Comparison of ENCODE assay signal across 25 mouse cellular contexts in genomic region chr4:130325446-130325845, GRCm38 (mm10). TPM values are rescaled to one million over a fixed set of nuclear protein-coding genes. Genes with fewer than 3 reads are reported as not detected.
DNase-seq lines count a peak whose midpoint lies in the region; ATAC-seq and TF ChIP-seq lines count a peak whose summit lies in the region.
"Had no signal": no experiment of that assay in that cellular context is flagged by ENCODE, and none has a peak within 500 bp of the region (broad histone marks: within the 10 kb centered on the region; RNA-seq: fewer than 3 reads in every experiment).

No protein-coding gene starts in this region.

- no peak overlapping the region for H3K4me3 ChIP-seq in gastrocnemius, adult 2 months
- no peak overlapping the region for H3K4me3 ChIP-seq in kidney, postnatal 0 days (replicated peaks; ENCODE audit: low read depth, low read length)
- H3K4me3 ChIP-seq in kidney, adult 2 months (ENCODE audit: insufficient read depth, low read depth, low read length): no peak overlapping the region
- no peak overlapping the region for H3K4me3 ChIP-seq in ES-Bruce4 (ENCODE audit: low read depth, low read length)
- H3K4me3 ChIP-seq: embryonic facial prominence, embryonic 12.5 days; heart, embryonic 10.5 days had no signal

- H3K36me3 ChIP-seq in kidney, postnatal 0 days (ENCODE audit: insufficient read depth, low read length): peaks cover 40% of the 10 kb centered on the region
- no peaks in the 10 kb centered on the region; the same call in 1 of the 2 replicates for H3K36me3 ChIP-seq in kidney, adult 2 months (ENCODE audit: control insufficient read depth, insufficient read depth, low read length)
- peaks cover 14% of the 10 kb centered on the region; the same call in 1 of the 2 replicates for H3K36me3 ChIP-seq in ES-Bruce4 (ENCODE audit: control insufficient read depth, insufficient read depth, low read length, poor library complexity, severe bottlenecking)

- H3K9ac ChIP-seq in kidney, postnatal 0 days (ENCODE audit: low read depth, low read length): no peak overlapping the region
- no peak overlapping the region for H3K9ac ChIP-seq in ES-Bruce4 (ENCODE audit: low read depth, poor library complexity, severe bottlenecking)
- H3K9ac ChIP-seq: embryonic facial prominence, embryonic 12.5 days; hindbrain, embryonic 14.5 days had no signal

- 91% methylated on average over 2 of the region's 2 CpGs for WGBS in kidney, postnatal 0 days
- WGBS in kidney, adult 2 months: 92% methylated on average over 2 of the region's 2 CpGs

- ATAC-seq in kidney, postnatal 0 days (replicated peaks; ENCODE audit: low FRiP score, low read depth): no peak
- ATAC-seq: activated CD4-positive, CD25-positive, alpha-beta regulatory T cell, adult 4 months; forebrain, embryonic 16.5 days had no signal

- peaks cover 9% of the 10 kb centered on the region for H3K4me1 ChIP-seq in kidney, postnatal 0 days (replicated peaks; ENCODE audit: insufficient read depth, low read length)
- H3K4me1 ChIP-seq in kidney, adult 2 months (ENCODE audit: control insufficient read depth, insufficient read depth, low read length): peaks cover 6% of the 10 kb centered on the region; the same call in 1 of the 2 replicates
- H3K4me1 ChIP-seq in ES-Bruce4 (ENCODE audit: control insufficient read depth, insufficient read depth, low read length): peaks cover 2% of the 10 kb centered on the region
- H3K4me1 ChIP-seq: embryonic facial prominence, embryonic 12.5 days had no signal

- no peaks in the 10 kb centered on the region for H3K27me3 ChIP-seq in kidney, postnatal 0 days (ENCODE audit: insufficient read depth, low read length)
- H3K27me3 ChIP-seq in kidney, adult 2 months (replicated peaks; ENCODE audit: control insufficient read depth, insufficient read depth, low read length): no peaks in the 10 kb centered on the region
- no peaks in the 10 kb centered on the region for H3K27me3 ChIP-seq in ES-Bruce4 (ENCODE audit: control insufficient read depth, insufficient read depth, low read length, poor library complexity, severe bottlenecking)
- H3K27me3 ChIP-seq: embryonic facial prominence, embryonic 12.5 days had no signal

- TF ChIP-seq EP300 in ES-Bruce4 (IDR thresholded peaks at IDR 0.05; ENCODE audit: insufficient read depth, low read depth, low read length): no peak

- H3K4me2 ChIP-seq in kidney, postnatal 0 days (ENCODE audit: low read length): no peak overlapping the region
- H3K4me2 ChIP-seq: embryonic facial prominence, embryonic 12.5 days; hindbrain, embryonic 14.5 days had no signal

- TF ChIP-seq POLR2A in kidney, adult 2 months (IDR thresholded peaks at IDR 0.05; ENCODE audit: low read depth, low read length): no peak
- no peak for TF ChIP-seq POLR2A in ES-Bruce4 (IDR thresholded peaks at IDR 0.05; ENCODE audit: insufficient read depth, low read length)
- no peak for TF ChIP-seq POLR2A in brain, embryonic 14.5 days (IDR thresholded peaks at IDR 0.05; ENCODE audit: borderline replicate concordance, extremely low read depth, insufficient read depth, insufficient read length, poor library complexity, severe bottlenecking)

- no peak for TF ChIP-seq CTCF in gastrocnemius, adult 2 months (IDR thresholded peaks at IDR 0.05)
- TF ChIP-seq CTCF in kidney, postnatal 0 days (IDR thresholded peaks at IDR 0.05; ENCODE audit: low read depth): peak; percentile 19; the same call in 1 of the 2 replicates
- TF ChIP-seq CTCF in kidney, adult 2 months (conservative IDR thresholded peaks at IDR 0.05; ENCODE audit: insufficient read depth, insufficient read length, low read depth, low read length): no peak
- peak; percentile 30 for TF ChIP-seq CTCF in ES-Bruce4 (IDR thresholded peaks at IDR 0.05; ENCODE audit: low read depth, low read length)
- TF ChIP-seq CTCF in brain, embryonic 14.5 days (IDR thresholded peaks at IDR 0.05; ENCODE audit: borderline replicate concordance, extremely low read depth, insufficient read depth, insufficient read length): peak; percentile 12; the same call in 1 of the 2 replicates

- H3K27ac ChIP-seq in gastrocnemius, adult 2 months: no peak overlapping the region
- H3K27ac ChIP-seq in kidney, postnatal 0 days: no peak overlapping the region
- no peak overlapping the region for H3K27ac ChIP-seq in kidney, adult 2 months (ENCODE audit: insufficient read depth, low read depth, low read length)
- H3K27ac ChIP-seq in ES-Bruce4 (ENCODE audit: insufficient read depth, low read length): no peak overlapping the region
- H3K27ac ChIP-seq: embryonic facial prominence, embryonic 12.5 days; heart, embryonic 10.5 days; hindbrain, embryonic 14.5 days had no signal

- intact Hi-C loops in gastrocnemius, adult 2 months (cut with DNase I): no loop called here

- DNase-seq in gastrocnemius, adult 2 months: peak; percentile 10
- no peak for DNase-seq in gastrocnemius, adult 18-20 months (ENCODE audit: low spot score)
- DNase-seq in kidney, postnatal 0 days (ENCODE audit: low spot score): no peak
- DNase-seq in kidney, adult 2 months: no peak
- DNase-seq in brain, embryonic 14.5 days (ENCODE audit: low read depth): no peak
- DNase-seq in adrenal gland, postnatal 14 days: no peak
- DNase-seq in urinary bladder, postnatal 4 days (ENCODE audit: low spot score in 2 of 2): no peak
- DNase-seq: adrenal gland, postnatal 25 days; cerebellum, adult 8-10 months; cerebellum, postnatal 14 days; gastrocnemius, postnatal 36 days; heart, adult 18-20 months; heart, postnatal 10 days; kidney, adult 11 months had no signal

- no peaks in the 10 kb centered on the region for H3K9me3 ChIP-seq in kidney, postnatal 0 days (replicated peaks; ENCODE audit: low read length)
- H3K9me3 ChIP-seq in ES-Bruce4 (replicated peaks; ENCODE audit: control insufficient read depth, insufficient read depth, low read length, poor library complexity, severe bottlenecking): no peaks in the 10 kb centered on the region
- H3K9me3 ChIP-seq: embryonic facial prominence, embryonic 12.5 days; G1E; heart, embryonic 10.5 days had no signal

RNA-seq across cellular contexts. Expression of gene Gm10570, which starts 17.0 kb away (rescaled TPM):
- under 1 TPM in 1 of 2 experiments, not detected in 1; 0.54 TPM for total RNA-seq in gastrocnemius, adult 2 months (2021)
- total RNA-seq in gastrocnemius, adult 18-20 months (2021): under 1 TPM in 1 of 2 experiments, not detected in 1; 0.66 TPM
- polyA plus RNA-seq in kidney, postnatal 0 days (2015; fragmentation: Nextera tagmentation; extraction: Ambion mirVana): 0.69 and 1.2 TPM in 2 replicates
- 0.25 and 0.62 TPM in 2 replicates for polyA plus RNA-seq in kidney, adult 2 months (2012; rRNA removed)
- polyA plus RNA-seq in ES-Bruce4 (2011; ENCODE audit: insufficient read depth, insufficient read length, low read depth, missing spikeins): not detected in 2 replicates
- 0.54 and 0.78 TPM in 2 replicates for polyA plus RNA-seq in brain, embryonic 14.5 days (2012; rRNA removed)
- 1.5 TPM in 1 of 2 replicates, not detected in the other for total RNA-seq in adrenal gland, postnatal 14 days (2021)
- total RNA-seq: adrenal gland, adult 18-20 months; adrenal gland, postnatal 25 days; G1E; heart, adult 18-20 months; hematopoietic stem cell, adult 5-6 weeks had no signal
- polyA plus RNA-seq: activated CD4-positive, CD25-positive, alpha-beta regulatory T cell, adult 4 months; C2C12; embryonic facial prominence, embryonic 12.5 days; forebrain, embryonic 11.5 days; G1E; hindbrain, embryonic 14.5 days had no signal

RNA-seq across cellular contexts. Expression of gene Fabp3, which starts 17.1 kb away (rescaled TPM):
- 1,000 to 10,000 TPM in 1 of 2 experiments, 100 to 1,000 TPM in 1; 551 to 1,329 TPM for total RNA-seq in gastrocnemius, adult 2 months (2021)
- 1,000 to 10,000 TPM in 1 of 2 experiments, 100 to 1,000 TPM in 1; 614 to 1,203 TPM for total RNA-seq in gastrocnemius, adult 18-20 months (2021)
- 542 and 545 TPM in 2 replicates for polyA plus RNA-seq in kidney, postnatal 0 days (2015; fragmentation: Nextera tagmentation; extraction: Ambion mirVana)
- 235 and 321 TPM in 2 replicates for polyA plus RNA-seq in kidney, adult 2 months (2012; rRNA removed)
- polyA plus RNA-seq in ES-Bruce4 (2011; ENCODE audit: insufficient read depth, insufficient read length, low read depth, missing spikeins): 803 and 870 TPM in 2 replicates
- polyA plus RNA-seq in brain, embryonic 14.5 days (2012; rRNA removed): 105 and 126 TPM in 2 replicates
- 185 and 345 TPM in 2 replicates for total RNA-seq in adrenal gland, postnatal 14 days (2021)
- total RNA-seq: G1E; hematopoietic stem cell, adult 5-6 weeks had no signal
- polyA plus RNA-seq: G1E had no signal

RNA-seq across cellular contexts. Expression of gene Zcchc17, which starts 34.3 kb away (rescaled TPM):
- 10 to 100 TPM; 38.4 to 47.3 TPM for total RNA-seq in gastrocnemius, adult 2 months (2021)
- 10 to 100 TPM; 42.5 to 44.8 TPM for total RNA-seq in gastrocnemius, adult 18-20 months (2021)
- polyA plus RNA-seq in kidney, postnatal 0 days (2015; fragmentation: Nextera tagmentation; extraction: Ambion mirVana): 68.0 and 71.4 TPM in 2 replicates
- 21.1 and 22.7 TPM in 2 replicates for polyA plus RNA-seq in kidney, adult 2 months (2012; rRNA removed)
- polyA plus RNA-seq in ES-Bruce4 (2011; ENCODE audit: insufficient read depth, insufficient read length, low read depth, missing spikeins): 21.3 and 25.1 TPM in 2 replicates
- 33.0 and 38.7 TPM in 2 replicates for polyA plus RNA-seq in brain, embryonic 14.5 days (2012; rRNA removed)
- total RNA-seq in adrenal gland, postnatal 14 days (2021): 34.5 and 39.1 TPM in 2 replicates

RNA-seq across cellular contexts. Expression of gene Snrnp40, which starts 34.5 kb away (rescaled TPM):
- 10 to 100 TPM in 1 of 2 experiments, 1 to 10 TPM in 1; 9.5 to 13.0 TPM for total RNA-seq in gastrocnemius, adult 2 months (2021)
- total RNA-seq in gastrocnemius, adult 18-20 months (2021): 10 to 100 TPM; 11.6 to 11.7 TPM
- 108 and 116 TPM in 2 replicates for polyA plus RNA-seq in kidney, postnatal 0 days (2015; fragmentation: Nextera tagmentation; extraction: Ambion mirVana)
- 22.1 and 23.2 TPM in 2 replicates for polyA plus RNA-seq in kidney, adult 2 months (2012; rRNA removed)
- 84.2 and 88.4 TPM in 2 replicates for polyA plus RNA-seq in ES-Bruce4 (2011; ENCODE audit: insufficient read depth, insufficient read length, low read depth, missing spikeins)
- 81.4 and 113 TPM in 2 replicates for polyA plus RNA-seq in brain, embryonic 14.5 days (2012; rRNA removed)
- 30.6 and 38.0 TPM in 2 replicates for total RNA-seq in adrenal gland, postnatal 14 days (2021)

RNA-seq across cellular contexts. Expression of gene Serinc2, which starts 46.4 kb away (rescaled TPM):
- 10 to 100 TPM; 48.0 to 70.7 TPM for total RNA-seq in gastrocnemius, adult 2 months (2021)
- 10 to 100 TPM; 71.7 to 80.8 TPM for total RNA-seq in gastrocnemius, adult 18-20 months (2021)
- polyA plus RNA-seq in kidney, postnatal 0 days (2015; fragmentation: Nextera tagmentation; extraction: Ambion mirVana): 52.6 and 58.0 TPM in 2 replicates
- 54.8 and 77.5 TPM in 2 replicates for polyA plus RNA-seq in kidney, adult 2 months (2012; rRNA removed)
- 12.9 and 15.2 TPM in 2 replicates for polyA plus RNA-seq in ES-Bruce4 (2011; ENCODE audit: insufficient read depth, insufficient read length, low read depth, missing spikeins)
- polyA plus RNA-seq in brain, embryonic 14.5 days (2012; rRNA removed): 72.2 and 126 TPM in 2 replicates
- total RNA-seq in adrenal gland, postnatal 14 days (2021): 0.98 and 2.2 TPM in 2 replicates
- total RNA-seq: G1E; hematopoietic stem cell, adult 5-6 weeks had no signal
- polyA plus RNA-seq: G1E had no signal

Comparison
In these comparisons a context has a peak if more than half of its experiments do, and no peak if none do; other contexts are left out.
1. CTCF ChIP-seq: peak in kidney, postnatal 0 days (single experiment), ES-Bruce4 (single experiment) and brain, embryonic 14.5 days (single experiment); none in gastrocnemius, adult 2 months (single experiment) and kidney, adult 2 months (single experiment).